Mouse (Mus musculus) kidney, adult 2 months (tissue): Measurements from ENCODE around the gene Arhgap17.

Experiments used
- CTCF ChIP-seq: fragments of 200-500 bp; conservative IDR thresholded peaks from 2 replicates; pipeline ENCODE4 v1.5.1; 2011; ENCODE audit warnings: low read depth, mild to moderate bottlenecking, control low read depth, low read length, moderate library complexity, mixed read lengths; ENCODE audit not compliant: insufficient read depth, insufficient read length
- POLR2A ChIP-seq: fragments of 200-500 bp; IDR thresholded peaks from one replicate; pipeline ENCODE4 v1.6.1; 2011; ENCODE audit warnings: low read depth, low read length, control low read depth

DNA sequence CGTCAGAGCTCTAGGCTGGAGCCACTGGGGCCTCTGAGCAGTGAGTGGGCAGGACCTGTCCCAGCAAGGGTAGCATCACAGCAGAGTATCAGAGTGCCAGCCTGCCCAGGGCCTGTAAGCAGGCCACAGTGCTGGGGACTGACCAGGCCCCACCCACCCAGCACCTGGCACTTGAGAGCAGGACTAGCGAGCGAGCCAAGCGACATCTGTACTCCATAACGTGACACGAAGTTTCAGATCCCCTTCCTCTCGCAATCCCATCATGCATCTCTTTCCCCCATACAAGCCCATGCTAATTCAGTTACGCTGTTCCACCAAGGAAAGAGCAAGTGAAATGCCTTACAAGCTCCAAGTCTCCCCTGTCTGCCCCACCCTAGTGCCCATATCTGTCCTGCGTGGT, 39.2 kb downstream of the Arhgap17 start:
- no peak for TF ChIP-seq CTCF
- TF ChIP-seq POLR2A = no peak
